Mouse (Mus musculus): ENCODE measurements around the gene Olfr114. TPM values are rescaled to one million over a fixed set of nuclear protein-coding genes. Genes with fewer than 3 reads are reported as not detected.

Olfr114 gene
- total RNA-seq (2021): not detected
- long read RNA-seq, experiment 1: 0 reads
- long read RNA-seq, experiment 2: 0 reads

DNA sequence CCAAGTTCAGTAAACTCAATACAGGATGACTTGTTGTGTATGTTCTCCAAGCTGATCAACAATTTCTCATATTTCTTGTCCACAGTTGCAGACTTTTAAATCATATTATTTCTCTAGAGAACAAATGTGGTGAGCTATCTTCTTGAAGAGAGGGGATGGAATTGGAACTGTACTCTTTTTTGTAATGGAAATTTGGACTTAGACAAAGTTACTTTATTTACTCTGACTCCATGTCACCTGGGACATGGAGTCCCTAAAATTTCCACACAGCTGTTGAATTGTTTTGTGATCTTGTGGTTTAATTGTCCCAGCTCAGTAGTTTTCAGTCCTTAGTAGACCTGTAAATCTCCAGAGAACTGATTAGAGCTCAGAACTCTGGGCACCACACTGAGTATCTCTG, at the start of gene Olfr114:
TSS of gene Olfr114 (minus strand) at position 101 of the 400 bp plus-strand sequence.
- no peak for DNase-seq

GRCm38 (mm10) chr17:37627009-37627408, 34.5 kb upstream of the Olfr114 start, which contains the start of the genes Olfr115 and Olfr116:
Olfr115 (minus strand) TSS chr17:37627109.
Olfr116 (minus strand) TSS chr17:37627199.
- no peak for DNase-seq

DNA sequence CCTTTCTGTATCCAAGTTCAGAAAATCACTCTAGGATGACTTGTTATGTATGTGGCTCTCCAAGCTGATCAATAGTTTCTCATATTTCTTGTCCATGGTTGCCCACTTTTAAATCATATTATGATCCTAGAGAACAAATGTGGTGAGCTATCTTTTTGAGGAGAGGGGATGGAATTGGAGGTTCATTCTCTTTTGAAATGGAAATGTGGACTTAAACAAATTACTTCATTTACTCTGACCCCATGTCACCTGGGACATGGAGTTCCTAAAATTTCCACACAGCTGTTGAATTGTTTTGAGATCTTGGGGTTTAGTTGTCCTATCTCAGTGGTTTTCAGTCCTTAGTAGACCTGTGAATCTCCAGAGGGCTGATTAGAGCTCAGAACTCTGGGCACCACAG, 15.0 kb downstream of the Olfr114 start, which contains the start of gene Olfr113:
TSS of gene Olfr113 (minus strand) at position 101 of the 400 bp plus-strand sequence.
- no peak for DNase-seq

DNA sequence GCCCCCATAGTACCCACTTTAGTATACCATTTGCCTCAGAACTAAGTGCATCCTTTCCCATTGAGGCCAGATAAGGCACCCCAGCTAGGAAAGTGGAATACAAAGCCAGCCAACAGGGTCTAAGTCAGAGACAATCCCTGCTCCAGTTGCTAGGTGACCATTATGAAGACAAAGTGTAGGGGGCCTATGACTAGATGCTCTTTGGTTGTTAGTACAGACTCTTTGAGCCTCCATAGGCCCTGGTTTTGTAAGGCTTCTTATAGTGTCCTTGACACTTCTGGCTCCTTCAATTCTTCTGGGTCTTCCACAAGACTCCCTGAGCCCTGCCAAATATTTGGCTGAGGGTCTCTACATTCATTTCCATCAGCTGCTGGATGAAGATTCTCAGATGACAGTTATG, 23.2 kb downstream of the Olfr114 start, which contains the start of gene Olfr112:
TSS of gene Olfr112 (minus strand) at position 101 of the 400 bp plus-strand sequence.
- DNase-seq: no peak

DNA sequence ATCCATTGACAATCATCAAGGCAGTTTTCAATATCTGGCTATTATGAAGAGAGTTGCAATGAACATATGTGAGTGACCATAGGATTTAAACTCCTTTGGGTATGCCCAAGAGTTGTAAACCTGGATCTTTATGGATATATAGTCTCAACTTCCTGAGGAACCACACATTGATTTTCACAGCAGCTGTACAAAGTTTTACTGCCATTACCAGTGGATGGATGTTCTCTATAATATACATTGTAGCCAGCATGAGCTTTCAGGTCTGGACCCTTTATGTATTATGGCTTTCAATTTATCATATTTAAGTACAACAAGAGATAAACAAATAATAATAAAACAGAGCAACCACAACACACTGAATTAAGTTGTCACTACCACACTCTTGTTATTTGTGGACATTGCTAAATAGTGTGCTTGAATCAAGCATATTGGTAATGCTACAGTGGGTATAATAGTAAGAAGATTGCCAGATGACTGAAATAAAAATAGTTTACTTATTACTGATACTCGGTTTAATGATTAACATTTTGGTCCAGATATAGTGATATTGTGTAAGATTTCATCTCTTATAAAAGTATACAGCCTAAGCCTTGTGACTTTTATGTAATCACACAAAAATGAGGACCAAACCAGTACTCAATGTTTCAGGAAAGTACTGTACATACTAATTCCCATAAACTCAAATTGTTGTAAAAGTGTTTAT, 33.5 kb downstream of the Olfr114 start:
- DNase-seq: no peak

- DNase-seq: no peak
These were observed 48.6 kb downstream of the Olfr114 start for GRCm38 (mm10) chr17:37543800-37544435.

GRCm38 (mm10) chr17:37541454-37542119, 51.0 kb downstream of the Olfr114 start:
- DNase-seq: no peak

Other genes starting within 250 kb of the Olfr114 start
- gene Olfr104-ps, start 233.2 kb downstream of the Olfr114 start, total RNA-seq (2021): not detected
- not detected for gene Olfr105-ps, start 213.7 kb downstream of the Olfr114 start, total RNA-seq (2021)
- not detected for gene Olfr106-ps, start 202.3 kb downstream of the Olfr114 start, total RNA-seq (2021)
- gene Olfr107, start 193.5 kb downstream of the Olfr114 start, total RNA-seq (2021): not detected
- not detected for gene Olfr108, start 147.3 kb downstream of the Olfr114 start, total RNA-seq (2021)
- not detected for gene Olfr109, start 133.8 kb downstream of the Olfr114 start, total RNA-seq (2021)
- not detected for gene H2-M2, start 109.2 kb downstream of the Olfr114 start, total RNA-seq (2021)
- not detected for gene Olfr110, start 100.3 kb downstream of the Olfr114 start, total RNA-seq (2021)
- gene Olfr111, start 84.7 kb downstream of the Olfr114 start, total RNA-seq (2021): not detected
- gene Olfr112, start 23.3 kb downstream of the Olfr114 start, total RNA-seq (2021): not detected
- not detected for gene Olfr113, start 15.1 kb downstream of the Olfr114 start, total RNA-seq (2021)
- gene Olfr115, start 34.4 kb upstream of the Olfr114 start, total RNA-seq (2021): under 1 TPM; 0.11 to 0.26 TPM
- not detected for gene Olfr116, start 34.5 kb upstream of the Olfr114 start, total RNA-seq (2021)
- not detected for gene Olfr117, start 71.0 kb upstream of the Olfr114 start, total RNA-seq (2021)
- gene Olfr118, start 74.2 kb upstream of the Olfr114 start, total RNA-seq (2021): not detected
- gene Olfr119, start 103.8 kb upstream of the Olfr114 start, total RNA-seq (2021): not detected
- gene Olfr120, start 129.1 kb upstream of the Olfr114 start, total RNA-seq (2021): not detected
- gene Olfr121, start 156.1 kb upstream of the Olfr114 start, total RNA-seq (2021): not detected
- not detected for gene Olfr122, start 175.9 kb upstream of the Olfr114 start, total RNA-seq (2021)
- gene Olfr123, start 200.8 kb upstream of the Olfr114 start, total RNA-seq (2021): not detected
- not detected for gene Olfr124, start 207.1 kb upstream of the Olfr114 start, total RNA-seq (2021)
- gene Olfr125, start 240.2 kb upstream of the Olfr114 start, total RNA-seq (2021): not detected

Measured in gastrocnemius, postnatal 10 days (tissue).